Mouse (Mus musculus) lung, embryonic 15.5 days (tissue): ENCODE results near the gene Bzw2. TPM values are rescaled to one million over a fixed set of nuclear protein-coding genes. Genes with fewer than 3 reads are reported as not detected.

Experiments
- ATAC-seq: fragments of 200-750 bp; cut with Nextera tagmentation; 2 replicates; pipeline ENCODE4 v1.8.0; 2017; ENCODE audit warnings: moderate number of reproducible peaks, borderline replicate concordance; ENCODE audit not compliant: low FRiP score, low TSS enrichment; ENCODE audit errors: extremely low read depth
- H3K27ac ChIP-seq: fragments of 300-500 bp; sonication (generic); 2 replicates; pipeline ENCODE4 v1.5.1; 2015; ENCODE audit warnings: moderate library complexity, mild to moderate bottlenecking, inconsistent platforms
- H3K27me3 ChIP-seq: fragments of 300-500 bp; sonication (generic); 2 replicates; pipeline ENCODE4 v1.6.1; 2015; ENCODE audit warnings: inconsistent platforms
- H3K36me3 ChIP-seq: fragments of 300-500 bp; sonication (generic); 2 replicates; pipeline ENCODE4 v1.6.1; 2015; ENCODE audit warnings: inconsistent platforms
- H3K4me1 ChIP-seq: fragments of 300-500 bp; sonication (generic); 2 replicates; pipeline ENCODE4 v1.6.1; 2015; ENCODE audit warnings: inconsistent platforms
- H3K4me2 ChIP-seq: fragments of 300-500 bp; sonication (generic); 2 replicates; pipeline ENCODE4 v1.6.1; 2015; ENCODE audit warnings: inconsistent platforms, mild to moderate bottlenecking, moderate library complexity
- H3K4me3 ChIP-seq: fragments of 300-500 bp; sonication (generic); 2 replicates; pipeline ENCODE4 v1.5.1; 2015; ENCODE audit warnings: mild to moderate bottlenecking, inconsistent platforms
- H3K9ac ChIP-seq: fragments of 300-500 bp; sonication (generic); 2 replicates; pipeline ENCODE4 v1.6.1; 2015; ENCODE audit warnings: inconsistent platforms
- H3K9me3 ChIP-seq: fragments of 300-500 bp; sonication (generic); 2 replicates; pipeline ENCODE4 v1.6.1; 2016; ENCODE audit warnings: inconsistent platforms
- WGBS: fragments of 180-500 bp; shearing (Covaris S2); methylation state at CpG from one replicate; pipeline ENCODE4 v1.1.7; 2015; 5-methylcytosine and 5-hydroxymethylcytosine counted together
- polyA plus RNA-seq: library from polyadenylated mRNA; unstranded; fragments of >200 nt; fragmentation: Nextera tagmentation; extraction: Ambion mirVana; gene quantifications from 2 replicates; pipeline ENCODE4 v1.2.1, GENCODE M21; 2015

The Bzw2 gene
- polyA plus RNA-seq, 1 experiment from 2014 or later: 187 TPM

DNA sequence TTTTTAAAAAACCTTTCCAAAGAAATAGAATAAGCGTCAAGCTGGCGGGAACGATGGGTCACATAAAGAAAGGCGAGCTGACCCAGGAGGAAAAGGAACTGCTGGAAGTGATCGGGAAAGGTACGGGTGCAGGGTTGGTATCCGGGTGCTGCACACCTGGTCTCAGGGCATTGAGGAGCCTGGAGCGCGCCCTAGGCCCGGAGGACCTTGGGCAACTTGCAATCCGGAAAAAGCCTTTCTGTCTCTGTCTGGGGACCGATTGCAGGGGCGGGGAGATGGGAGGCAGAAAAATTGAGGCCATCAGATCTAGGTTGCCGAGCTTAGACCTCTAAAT, 609 bp downstream of the Bzw2 start:
- H3K4me3 ChIP-seq: peak overlapping the region; percentile 76
- peak overlapping the region; percentile 74 for H3K4me2 ChIP-seq
- WGBS: under 1% methylated on average over 14 of the region's 14 CpGs
- peaks cover 22% of the 10 kb centered on the region for H3K4me1 ChIP-seq
- peak overlapping the region; percentile 86 for H3K9ac ChIP-seq
- H3K36me3 ChIP-seq: no peaks in the 10 kb centered on the region
- H3K27ac ChIP-seq: peak overlapping the region; percentile 95
- no peaks in the 10 kb centered on the region for H3K27me3 ChIP-seq
- no peaks in the 10 kb centered on the region for H3K9me3 ChIP-seq
- ATAC-seq: peak; percentile 25; the same call in 1 of the 2 replicates

DNA sequence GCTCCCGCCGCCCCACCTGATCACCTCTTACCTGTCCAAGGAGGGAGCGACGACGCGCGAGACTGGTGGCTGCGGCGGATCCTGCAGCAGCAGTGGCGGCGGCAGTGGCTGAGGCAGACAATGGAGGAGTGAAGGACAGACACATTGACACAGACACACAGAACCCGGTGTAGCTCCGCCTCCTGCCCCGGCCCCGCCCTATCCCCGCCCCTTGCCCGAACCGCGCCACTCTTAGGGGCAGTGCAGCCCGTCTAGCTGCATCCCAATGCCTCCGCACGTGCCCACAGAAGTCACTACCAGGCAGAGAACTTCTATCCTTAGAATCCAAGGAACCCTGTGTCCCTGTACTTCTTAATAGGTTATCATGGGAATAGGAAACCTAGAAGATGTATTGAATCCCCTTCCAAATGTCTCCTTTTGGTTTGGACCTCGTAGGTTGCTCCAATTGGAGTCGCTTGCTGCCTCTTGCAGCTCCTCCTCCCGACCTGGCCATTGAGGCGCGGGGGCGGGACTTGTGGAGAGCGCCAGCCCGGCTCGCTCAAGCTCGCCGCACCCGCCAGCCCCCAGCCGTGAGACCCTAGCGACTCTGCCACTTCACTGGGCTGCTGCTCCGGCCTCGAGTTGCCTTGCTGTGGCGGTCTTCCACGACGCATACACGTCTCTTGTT, 1.1 kb downstream of the Bzw2 start, which contains the start of gene Ankmy2:
Ankmy2 (plus strand) TSS at position 478 of the 667 bp plus-strand sequence.
- peak within 1 kb of the TSS; percentile 76 for H3K4me3 ChIP-seq
- WGBS: under 1% methylated on average over 42 of the region's 42 CpGs
- no peaks in the 10 kb centered on the region for H3K36me3 ChIP-seq
- peaks cover 22% of the 10 kb centered on the region for H3K4me1 ChIP-seq
- peak within 1 kb of the TSS; percentile 74 for H3K4me2 ChIP-seq
- no peaks in the 10 kb centered on the region for H3K9me3 ChIP-seq
- H3K27me3 ChIP-seq: no peaks in the 10 kb centered on the region
- peak within 1 kb of the TSS; percentile 95 for H3K27ac ChIP-seq
- ATAC-seq: peak; percentile 96
- H3K9ac ChIP-seq: peak within 1 kb of the TSS; percentile 86

DNA sequence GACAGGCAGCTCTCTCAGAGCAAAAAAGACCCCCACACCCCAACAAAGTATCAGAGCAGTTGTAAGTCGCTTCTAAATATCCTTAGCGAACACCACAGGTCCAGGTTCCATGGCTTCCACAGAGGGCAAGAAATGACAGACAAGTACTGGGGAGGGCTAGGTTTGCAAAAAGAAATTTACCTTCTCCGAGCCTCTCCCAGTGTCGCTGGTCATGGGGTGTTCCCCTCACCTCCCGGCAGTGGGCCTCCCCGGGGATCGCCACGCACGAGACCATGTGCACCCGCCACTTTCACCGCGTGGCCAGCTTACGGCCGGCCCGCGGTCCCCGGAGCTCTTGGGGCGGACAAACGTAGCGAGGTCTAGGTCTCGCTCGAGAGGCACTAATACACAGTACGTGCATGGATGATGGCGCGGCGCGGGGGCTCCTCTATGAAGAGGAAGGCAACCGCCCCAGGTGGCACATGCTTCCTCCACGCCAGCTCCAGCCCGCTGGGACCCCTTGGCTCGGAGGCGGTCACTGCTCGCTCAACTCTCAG, 1.7 kb downstream of the Bzw2 start:
- Histone ChIP-seq H3K4me2 (peak overlapping the region; percentile 74), H3K27me3 (no peaks in the 10 kb centered on the region), H3K9ac (peak overlapping the region; percentile 86), H3K9me3 (no peaks in the 10 kb centered on the region), H3K27ac (peak overlapping the region; percentile 95), H3K4me3 (peak overlapping the region; percentile 76), H3K4me1 (peaks cover 22% of the 10 kb centered on the region), H3K36me3 (no peaks in the 10 kb centered on the region)
- peak; percentile 52 for ATAC-seq
- WGBS: under 1% methylated on average over 33 of the region's 33 CpGs

DNA sequence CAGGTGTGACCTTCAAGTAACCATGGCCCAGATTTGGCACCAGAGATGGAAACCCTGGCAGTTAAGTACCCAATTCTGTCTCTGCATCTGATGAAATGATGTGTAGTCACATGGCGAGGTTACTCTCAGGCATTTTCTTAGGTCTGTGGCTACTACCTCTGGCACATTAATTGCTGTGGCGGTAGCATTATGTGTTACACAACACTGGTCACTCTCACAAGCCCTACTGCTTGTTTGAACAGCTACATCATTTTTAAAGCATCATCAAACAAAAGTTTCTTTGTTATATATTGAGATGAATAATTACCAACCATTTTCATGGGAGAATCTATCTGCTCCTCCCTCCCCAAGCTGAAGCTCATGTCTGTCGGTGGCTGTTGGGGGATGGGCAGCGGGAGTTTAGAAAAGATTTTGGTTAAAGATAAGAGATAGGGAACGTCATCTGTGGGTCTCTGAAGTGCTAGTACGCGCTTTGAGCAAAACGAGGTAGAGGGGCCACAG, 2.7 kb downstream of the Bzw2 start:
- peak overlapping the region; percentile 76 for H3K4me3 ChIP-seq
- H3K27ac ChIP-seq: no peak overlapping the region
- no peaks in the 10 kb centered on the region for H3K9me3 ChIP-seq
- H3K9ac ChIP-seq: peak overlapping the region; percentile 86
- 7% methylated on average over 8 of the region's 8 CpGs for WGBS
- peak overlapping the region; percentile 74 for H3K4me2 ChIP-seq
- no peaks in the 10 kb centered on the region for H3K36me3 ChIP-seq
- H3K27me3 ChIP-seq: no peaks in the 10 kb centered on the region
- no peak for ATAC-seq
- peaks cover 22% of the 10 kb centered on the region for H3K4me1 ChIP-seq

- peaks cover 13% of the 10 kb centered on the region for H3K4me1 ChIP-seq
- no peak overlapping the region for H3K4me2 ChIP-seq
- H3K9me3 ChIP-seq: no peaks in the 10 kb centered on the region
- no peak overlapping the region for H3K27ac ChIP-seq
- H3K4me3 ChIP-seq: no peak overlapping the region
- WGBS: 89% methylated on average over 2 of the region's 2 CpGs
- H3K9ac ChIP-seq: no peak overlapping the region
- H3K27me3 ChIP-seq: no peaks in the 10 kb centered on the region
- no peaks in the 10 kb centered on the region for H3K36me3 ChIP-seq
- no peak for ATAC-seq
These were observed 7.1 kb downstream of the Bzw2 start for GRCm38 (mm10) chr12:36150737-36151136.

DNA sequence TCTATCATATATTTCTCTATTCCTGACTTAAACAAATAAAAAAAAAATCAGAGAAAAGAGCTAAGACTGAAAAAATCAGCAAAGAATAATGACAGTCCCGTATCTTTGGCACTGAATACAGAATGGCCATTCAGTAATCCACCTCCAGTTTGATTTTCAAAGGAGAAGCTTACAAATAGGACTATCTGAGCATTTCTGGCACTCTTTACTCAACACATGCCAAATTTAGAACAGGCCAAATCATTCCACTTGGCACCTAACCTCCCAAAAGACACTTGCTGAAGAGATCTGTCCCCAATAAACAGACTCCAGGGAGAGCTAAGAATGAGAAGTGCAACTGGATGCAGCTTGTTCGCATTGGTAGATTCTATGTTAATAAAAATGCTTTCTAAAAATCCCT, 7.6 kb downstream of the Bzw2 start:
- 81% methylated on average over 2 of the region's 2 CpGs for WGBS
- peaks cover 11% of the 10 kb centered on the region for H3K4me1 ChIP-seq
- no peak overlapping the region for H3K4me2 ChIP-seq

DNA sequence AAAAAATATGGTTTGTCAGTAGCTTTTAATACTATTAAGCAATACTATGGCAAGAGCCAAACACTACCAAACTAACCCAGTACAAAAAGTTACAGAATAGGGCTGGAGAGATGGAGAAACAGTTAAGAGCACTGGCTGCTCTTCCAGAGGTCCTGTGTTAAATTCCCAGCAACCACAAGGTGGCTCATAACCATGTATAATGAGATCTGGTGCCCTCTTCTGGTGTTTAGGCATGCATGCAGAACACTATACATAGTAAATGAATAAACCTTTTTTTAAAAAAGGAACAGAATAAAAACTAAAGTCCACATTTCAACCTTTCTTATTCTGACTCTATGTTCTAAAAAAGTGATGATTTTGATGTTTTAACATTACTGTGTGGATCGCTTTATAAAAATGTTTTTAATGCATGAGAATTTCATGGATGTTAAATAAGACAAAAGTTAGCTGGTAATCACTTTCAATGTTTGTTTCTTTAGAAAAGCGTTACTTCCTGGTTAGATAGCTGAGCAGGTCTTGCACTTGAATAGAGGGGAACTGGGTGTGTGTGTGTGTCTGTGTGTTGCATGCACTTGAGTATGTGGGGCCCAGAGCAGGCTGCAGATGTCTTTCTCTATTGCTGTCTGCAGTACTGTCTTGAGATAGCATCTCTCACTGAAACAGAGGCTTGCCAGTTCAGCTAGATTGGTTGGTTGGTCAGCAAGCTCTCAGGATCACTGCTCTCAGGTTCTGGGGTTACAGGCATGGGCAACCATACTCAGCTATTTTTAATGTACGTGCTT, 11.5 kb downstream of the Bzw2 start:
- H3K4me2 ChIP-seq: no peak overlapping the region
- no peak for ATAC-seq
- WGBS: 94% methylated on average over 3 of the region's 3 CpGs
- H3K9me3 ChIP-seq: no peaks in the 10 kb centered on the region
- H3K4me3 ChIP-seq: no peak overlapping the region
- H3K27me3 ChIP-seq: no peaks in the 10 kb centered on the region
- H3K4me1 ChIP-seq: no peaks in the 10 kb centered on the region
- no peak overlapping the region for H3K9ac ChIP-seq
- H3K27ac ChIP-seq: no peak overlapping the region
- H3K36me3 ChIP-seq: no peaks in the 10 kb centered on the region

More for the DNA sequence above, 7.6 kb downstream of the Bzw2 start:
- Histone ChIP-seq H3K36me3 (no peaks in the 10 kb centered on the region), H3K4me3 (no peak overlapping the region), H3K9me3 (no peaks in the 10 kb centered on the region), H3K27me3 (no peaks in the 10 kb centered on the region), H3K27ac (no peak overlapping the region), H3K9ac (no peak overlapping the region)
- no peak for ATAC-seq

GRCm38 (mm10) chr12:36140401-36140800, 17.5 kb downstream of the Bzw2 start:
- no peak overlapping the region for H3K4me2 ChIP-seq
- H3K4me3 ChIP-seq: no peak overlapping the region
- 66% methylated on average over 6 of the region's 6 CpGs for WGBS
- H3K27me3 ChIP-seq: no peaks in the 10 kb centered on the region
- H3K36me3 ChIP-seq: 0 out of 2 replicates have a peak, but pooled peaks cover 2% of the 10 kb centered on the region
- peaks cover 10% of the 10 kb centered on the region; the same call in 1 of the 2 replicates for H3K4me1 ChIP-seq
- no peaks in the 10 kb centered on the region for H3K9me3 ChIP-seq
- no peak; the same call in 1 of the 2 replicates for ATAC-seq
- no peak overlapping the region for H3K9ac ChIP-seq
- H3K27ac ChIP-seq: no peak overlapping the region

DNA sequence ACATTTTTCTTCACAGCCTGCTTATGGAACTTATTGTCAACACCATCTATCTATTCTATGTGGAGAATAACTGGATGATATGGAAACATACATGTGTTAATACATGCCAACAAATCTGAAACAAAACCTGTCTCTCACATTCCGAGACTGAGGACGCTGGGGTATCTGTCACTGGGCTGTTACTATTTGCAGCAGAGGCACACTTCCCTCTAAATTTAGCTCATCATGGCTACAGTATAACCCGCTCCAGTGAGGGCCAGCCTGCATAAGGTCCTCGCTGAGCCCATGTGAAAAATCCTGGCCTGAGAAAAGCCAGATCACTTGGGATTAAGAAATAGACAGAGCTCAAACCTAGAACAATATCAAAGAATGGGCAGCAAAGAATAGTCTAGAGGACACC, 20.7 kb downstream of the Bzw2 start:
- no peaks in the 10 kb centered on the region for H3K27me3 ChIP-seq
- no peak overlapping the region for H3K27ac ChIP-seq
- no peaks in the 10 kb centered on the region for H3K9me3 ChIP-seq
- H3K9ac ChIP-seq: no peak overlapping the region
- no peak for ATAC-seq
- peaks cover 10% of the 10 kb centered on the region; the same call in 1 of the 2 replicates for H3K36me3 ChIP-seq
- H3K4me1 ChIP-seq: peaks cover 10% of the 10 kb centered on the region; the same call in 1 of the 2 replicates
- 89% methylated on average over 4 of the region's 4 CpGs for WGBS
- no peak overlapping the region for H3K4me2 ChIP-seq
- H3K4me3 ChIP-seq: no peak overlapping the region

- H3K27ac ChIP-seq: no peak overlapping the region
- no peaks in the 10 kb centered on the region for H3K9me3 ChIP-seq
- peaks cover 14% of the 10 kb centered on the region; the same call in 1 of the 2 replicates for H3K36me3 ChIP-seq
- H3K4me3 ChIP-seq: no peak overlapping the region
- H3K4me1 ChIP-seq: peaks cover 10% of the 10 kb centered on the region; the same call in 1 of the 2 replicates
- no peak overlapping the region for H3K9ac ChIP-seq
- no peaks in the 10 kb centered on the region for H3K27me3 ChIP-seq
- ATAC-seq: no peak
- H3K4me2 ChIP-seq: no peak overlapping the region
- WGBS: 93% methylated on average over 8 of the region's 8 CpGs
These were observed 21.6 kb downstream of the Bzw2 start for GRCm38 (mm10) chr12:36136285-36136684.

DNA sequence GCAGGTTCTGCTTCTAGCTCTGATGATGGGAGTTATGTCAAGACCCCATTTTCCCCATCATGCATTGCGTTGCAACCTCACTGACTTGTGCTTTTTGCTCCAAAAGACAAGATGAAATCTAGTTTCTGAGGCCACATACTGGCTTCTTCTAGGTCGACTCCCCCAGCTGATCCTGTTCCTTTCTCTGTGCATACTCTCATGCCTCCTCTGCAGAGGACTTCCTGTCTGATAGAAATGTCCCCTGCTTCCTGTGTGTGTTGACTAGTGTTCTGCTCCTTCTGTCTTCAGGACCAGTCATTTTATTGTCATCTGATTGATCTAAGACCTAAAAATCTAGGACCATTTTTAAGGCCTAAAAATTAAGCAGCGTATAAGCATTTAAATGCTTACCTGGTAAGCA, 22.5 kb downstream of the Bzw2 start:
- Histone ChIP-seq H3K4me3 (no peak overlapping the region), H3K36me3 (peaks cover 14% of the 10 kb centered on the region; the same call in 1 of the 2 replicates), H3K9ac (no peak overlapping the region), H3K27ac (no peak overlapping the region), H3K4me1 (peaks cover 4% of the 10 kb centered on the region; the same call in 1 of the 2 replicates), H3K9me3 (no peaks in the 10 kb centered on the region), H3K4me2 (no peak overlapping the region), H3K27me3 (no peaks in the 10 kb centered on the region)
- ATAC-seq: no peak
- WGBS: 79% methylated on average over 3 of the region's 3 CpGs

GRCm38 (mm10) chr12:36134111-36134510, 23.8 kb downstream of the Bzw2 start:
- ATAC-seq: no peak
- H3K4me1 ChIP-seq: no peaks in the 10 kb centered on the region
- peaks cover 23% of the 10 kb centered on the region for H3K36me3 ChIP-seq
- no peak overlapping the region for H3K9ac ChIP-seq
- H3K4me3 ChIP-seq: no peak overlapping the region
- no peak overlapping the region for H3K4me2 ChIP-seq
- H3K9me3 ChIP-seq: no peaks in the 10 kb centered on the region
- WGBS: 91% methylated on average over 5 of the region's 5 CpGs
- H3K27ac ChIP-seq: no peak overlapping the region
- H3K27me3 ChIP-seq: no peaks in the 10 kb centered on the region
